Mouse (Mus musculus) embryonic facial prominence, embryonic 14.5 days (tissue): Measurements from ENCODE around the gene Unc45a. TPM values are rescaled to one million over a fixed set of nuclear protein-coding genes. Genes with fewer than 3 reads are reported as not detected.

Experiments used
- ATAC-seq: fragments of 200-750 bp; cut with Nextera tagmentation; 2 replicates; pipeline ENCODE4 v1.8.0; 2017; ENCODE audit warnings: low read depth, moderate number of reproducible peaks, moderate TSS enrichment
- DNase-seq: peaks from one replicate; pipeline ENCODE4 v3.0.0-alpha.2; 2015; ENCODE audit warnings: low spot score
- H3K27ac ChIP-seq: fragments of 300-500 bp; sonication (generic); replicated peaks from 2 replicates; pipeline ENCODE4 v1.5.1; 2014; ENCODE audit warnings: low read depth, mild to moderate bottlenecking, low read length, moderate library complexity
- H3K27me3 ChIP-seq: fragments of 300-500 bp; sonication (generic); replicated peaks from 2 replicates; pipeline ENCODE4 v1.6.1; 2014; ENCODE audit warnings: low read length; ENCODE audit not compliant: control insufficient read depth, insufficient read depth
- H3K36me3 ChIP-seq: fragments of 300-500 bp; sonication (generic); 2 replicates; pipeline ENCODE4 v1.6.1; 2014; ENCODE audit warnings: low read length, mixed read lengths; ENCODE audit not compliant: control insufficient read depth, insufficient read depth
- H3K4me1 ChIP-seq: fragments of 300-500 bp; sonication (generic); 2 replicates; pipeline ENCODE4 v1.6.1; 2014; ENCODE audit warnings: antibody characterized with exemption, low read length; ENCODE audit not compliant: control insufficient read depth, insufficient read depth
- H3K4me2 ChIP-seq: fragments of 300-500 bp; sonication (generic); 2 replicates; pipeline ENCODE4 v1.6.1; 2014; ENCODE audit warnings: low read depth, mild to moderate bottlenecking, low read length, moderate library complexity, mixed read lengths
- H3K4me3 ChIP-seq: fragments of 300-500 bp; sonication (generic); 2 replicates; pipeline ENCODE4 v1.5.1; 2014; ENCODE audit warnings: low read depth, mild to moderate bottlenecking, low read length
- H3K9ac ChIP-seq: fragments of 300-500 bp; sonication (generic); 2 replicates; pipeline ENCODE4 v1.6.1; 2014; ENCODE audit warnings: low read depth, mild to moderate bottlenecking, low read length, moderate library complexity, mixed read lengths
- H3K9me3 ChIP-seq: fragments of 300-500 bp; sonication (generic); 2 replicates; pipeline ENCODE4 v1.6.1; 2016; ENCODE audit warnings: low read length; ENCODE audit not compliant: control insufficient read depth
- WGBS: fragments of 180-500 bp; shearing (Covaris S2); extraction: QIAGEN DNeasy Blood & Tissue Kit; methylation state at CpG from one replicate; pipeline ENCODE4 v1.1.7; 2014; 5-methylcytosine and 5-hydroxymethylcytosine counted together
- polyA plus RNA-seq: library from polyadenylated mRNA; unstranded; fragments of >200 nt; fragmentation: Nextera tagmentation; extraction: Ambion mirVana; gene quantifications from 2 replicates; pipeline ENCODE4 v1.2.1, GENCODE M21; 2014

Gene Unc45a
- polyA plus RNA-seq, 1 experiment from 2014 or later = 39.7 TPM

- Histone ChIP-seq H3K9me3 (no peaks in the 10 kb centered on the region), H3K4me1 (no peaks in the 10 kb centered on the region), H3K9ac (no peak overlapping the region), H3K4me2 (no peak overlapping the region), H3K27me3 (no peaks in the 10 kb centered on the region), H3K36me3 (peaks cover 78% of the 10 kb centered on the region), H3K27ac (no peak overlapping the region), H3K4me3 (no peak overlapping the region)
- ATAC-seq = no peak
- WGBS = 84% methylated on average over 2 of the region's 2 CpGs
- DNase-seq = no peak
These were observed 25.1 kb downstream of the Unc45a start for GRCm38 (mm10) chr7:80315733-80316132.

GRCm38 (mm10) chr7:80310771-80311170 lies 30.0 kb downstream of the Unc45a start:
- no peak overlapping the region for H3K4me2 ChIP-seq
- H3K4me1 ChIP-seq = no peaks in the 10 kb centered on the region
- 84% methylated on average over 7 of the region's 7 CpGs for WGBS
- DNase-seq (no peak), ATAC-seq (no peak)
- H3K4me3 ChIP-seq = no peak overlapping the region
- peaks cover 98% of the 10 kb centered on the region for H3K36me3 ChIP-seq
- no peak overlapping the region for H3K9ac ChIP-seq
- H3K9me3 ChIP-seq = no peaks in the 10 kb centered on the region
- H3K27me3 ChIP-seq = no peaks in the 10 kb centered on the region
- no peak overlapping the region for H3K27ac ChIP-seq

GRCm38 (mm10) chr7:80307766-80308165 lies 33.0 kb downstream of the Unc45a start:
- no peak overlapping the region for H3K4me3 ChIP-seq

GRCm38 (mm10) chr7:80301522-80301921 lies 39.3 kb downstream of the Unc45a start:
- H3K4me1 ChIP-seq = no peaks in the 10 kb centered on the region
- ATAC-seq (no peak), DNase-seq (no peak)
- no peak overlapping the region for H3K4me2 ChIP-seq
- H3K9ac ChIP-seq = no peak overlapping the region
- H3K4me3 ChIP-seq = no peak overlapping the region
- H3K27ac ChIP-seq = no peak overlapping the region
- no peaks in the 10 kb centered on the region for H3K27me3 ChIP-seq
- peaks cover 54% of the 10 kb centered on the region for H3K36me3 ChIP-seq
- WGBS = 94% methylated on average over 2 of the region's 2 CpGs
- no peaks in the 10 kb centered on the region for H3K9me3 ChIP-seq

More at GRCm38 (mm10) chr7:80307766-80308165, 33.0 kb downstream of the Unc45a start:
- no peak for DNase-seq
- H3K36me3 ChIP-seq = peaks cover 97% of the 10 kb centered on the region
- no peaks in the 10 kb centered on the region for H3K27me3 ChIP-seq
- H3K9me3 ChIP-seq = no peaks in the 10 kb centered on the region
- no peak for ATAC-seq
- H3K4me2 ChIP-seq = no peak overlapping the region
- H3K4me1 ChIP-seq = no peaks in the 10 kb centered on the region
- no peak overlapping the region for H3K9ac ChIP-seq
- WGBS = 61% methylated on average over 3 of the region's 3 CpGs
- no peak overlapping the region for H3K27ac ChIP-seq

- H3K27me3 ChIP-seq = no peaks in the 10 kb centered on the region
- no peak overlapping the region for H3K4me2 ChIP-seq
- H3K9ac ChIP-seq = no peak overlapping the region
- H3K27ac ChIP-seq = no peak overlapping the region
- no peak for DNase-seq
- peaks cover 5% of the 10 kb centered on the region for H3K4me1 ChIP-seq
- H3K9me3 ChIP-seq = no peaks in the 10 kb centered on the region
- no peak overlapping the region for H3K4me3 ChIP-seq
- peaks cover 35% of the 10 kb centered on the region for H3K36me3 ChIP-seq
- WGBS = 96% methylated on average over 3 of the region's 3 CpGs
- ATAC-seq = no peak
These were observed 41.2 kb downstream of the Unc45a start for GRCm38 (mm10) chr7:80299568-80299967.

GRCm38 (mm10) chr7:80298754-80299153 lies 42.1 kb downstream of the Unc45a start:
- peaks cover 26% of the 10 kb centered on the region for H3K36me3 ChIP-seq
- H3K27ac ChIP-seq = no peak overlapping the region
- ATAC-seq (no peak), DNase-seq (no peak)
- no peaks in the 10 kb centered on the region for H3K9me3 ChIP-seq
- H3K9ac ChIP-seq = no peak overlapping the region
- H3K4me1 ChIP-seq = peaks cover 5% of the 10 kb centered on the region
- WGBS = 92% methylated on average over 4 of the region's 4 CpGs
- no peaks in the 10 kb centered on the region for H3K27me3 ChIP-seq
- no peak overlapping the region for H3K4me2 ChIP-seq
- H3K4me3 ChIP-seq = no peak overlapping the region

- no peak for DNase-seq
- H3K9me3 ChIP-seq = no peaks in the 10 kb centered on the region
- H3K27me3 ChIP-seq = no peaks in the 10 kb centered on the region
- WGBS = 74% methylated on average over 3 of the region's 3 CpGs
- no peak for ATAC-seq
- H3K4me2 ChIP-seq = no peak overlapping the region
- H3K36me3 ChIP-seq = peaks cover 13% of the 10 kb centered on the region
- no peak overlapping the region for H3K4me3 ChIP-seq
- H3K27ac ChIP-seq = no peak overlapping the region
- no peak overlapping the region for H3K9ac ChIP-seq
- H3K4me1 ChIP-seq = peaks cover 5% of the 10 kb centered on the region
These were observed 43.8 kb downstream of the Unc45a start for GRCm38 (mm10) chr7:80297041-80297440.

GRCm38 (mm10) chr7:80296462-80296861 lies 44.3 kb downstream of the Unc45a start:
- 93% methylated on average over 6 of the region's 6 CpGs for WGBS
- Histone ChIP-seq H3K4me3 (no peak overlapping the region), H3K9ac (no peak overlapping the region), H3K36me3 (peaks cover 7% of the 10 kb centered on the region), H3K9me3 (no peaks in the 10 kb centered on the region), H3K4me2 (peak overlapping the region; percentile 69; the same call in 1 of the 2 replicates), H3K27me3 (no peaks in the 10 kb centered on the region), H3K27ac (no peak overlapping the region), H3K4me1 (peaks cover 5% of the 10 kb centered on the region)
- ATAC-seq (no peak), DNase-seq (no peak)

GRCm38 (mm10) chr7:80294764-80295648 lies 45.8 kb downstream of the Unc45a start:
- WGBS = 8% methylated on average over 37 of the region's 37 CpGs
- DNase-seq = peak; percentile 57
- peak; percentile 66 for ATAC-seq

More at GRCm38 (mm10) chr7:80294764-80295648, 45.8 kb downstream of the Unc45a start:
- H3K36me3 ChIP-seq = no peaks in the 10 kb centered on the region; the same call in 1 of the 2 replicates
- H3K27ac ChIP-seq = peak overlapping the region; percentile 79
- H3K9ac ChIP-seq = peak overlapping the region; percentile 82
- H3K27me3 ChIP-seq = no peaks in the 10 kb centered on the region
- H3K4me2 ChIP-seq = peak overlapping the region; percentile 69
- no peaks in the 10 kb centered on the region for H3K9me3 ChIP-seq
- peak overlapping the region; percentile 84 for H3K4me3 ChIP-seq
- peaks cover 5% of the 10 kb centered on the region for H3K4me1 ChIP-seq
